Mouse (Mus musculus) right cerebral cortex, adult 18-20 months (tissue): ENCODE data around the gene Itgb3.

Source experiments
- DNase-seq: peaks from one replicate; pipeline ENCODE4 v3.0.0; 2022; ENCODE audit warnings: mixed read lengths

Itgb3 gene

DNA sequence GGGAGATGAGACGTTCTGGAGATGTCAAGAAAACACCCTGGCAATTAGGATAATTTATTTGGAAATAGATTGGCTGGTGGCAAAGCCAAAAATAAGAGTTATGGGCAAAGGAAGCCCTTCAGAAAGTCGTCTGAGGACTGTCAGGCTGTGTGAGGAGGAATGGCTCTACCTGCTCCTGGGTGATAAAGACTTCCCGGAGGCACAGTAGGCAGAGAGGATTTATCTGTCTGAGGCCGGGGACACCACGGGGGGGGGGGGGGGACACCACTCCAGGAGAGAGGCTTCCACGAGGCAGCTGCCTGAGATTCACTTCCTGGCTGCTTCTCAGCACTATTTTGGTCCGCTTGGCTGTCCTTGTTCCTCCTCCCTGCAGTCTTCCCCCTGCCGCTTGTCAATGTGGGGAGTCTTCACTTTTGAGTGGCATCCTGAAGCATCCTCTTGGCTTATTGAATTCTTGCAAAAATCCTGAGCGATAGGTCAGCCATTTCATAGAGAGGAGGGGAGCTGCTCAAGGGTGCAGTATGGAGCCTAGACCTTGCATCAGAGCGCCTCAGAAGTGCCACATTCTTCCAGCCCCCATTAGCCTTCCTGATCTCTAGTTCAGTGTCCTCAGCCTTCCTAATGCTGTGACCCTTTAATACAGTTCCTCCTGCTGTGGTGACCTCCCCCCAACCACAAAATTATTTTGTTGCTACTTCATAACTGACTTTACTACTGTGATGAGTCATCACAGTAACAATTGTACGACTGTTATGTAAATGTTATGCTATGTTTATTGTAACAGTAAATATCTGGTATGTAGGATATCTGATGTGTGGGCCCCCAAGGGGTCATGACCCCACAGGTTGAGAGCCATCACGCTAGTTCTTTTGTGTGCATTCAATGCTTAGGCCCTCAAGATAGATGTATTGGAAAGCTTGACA, 14.5 kb downstream of the Itgb3 start:
- no peak for DNase-seq

GRCm38 (mm10) chr11:104624791-104625391, 17.1 kb downstream of the Itgb3 start:
- DNase-seq = no peak

DNA sequence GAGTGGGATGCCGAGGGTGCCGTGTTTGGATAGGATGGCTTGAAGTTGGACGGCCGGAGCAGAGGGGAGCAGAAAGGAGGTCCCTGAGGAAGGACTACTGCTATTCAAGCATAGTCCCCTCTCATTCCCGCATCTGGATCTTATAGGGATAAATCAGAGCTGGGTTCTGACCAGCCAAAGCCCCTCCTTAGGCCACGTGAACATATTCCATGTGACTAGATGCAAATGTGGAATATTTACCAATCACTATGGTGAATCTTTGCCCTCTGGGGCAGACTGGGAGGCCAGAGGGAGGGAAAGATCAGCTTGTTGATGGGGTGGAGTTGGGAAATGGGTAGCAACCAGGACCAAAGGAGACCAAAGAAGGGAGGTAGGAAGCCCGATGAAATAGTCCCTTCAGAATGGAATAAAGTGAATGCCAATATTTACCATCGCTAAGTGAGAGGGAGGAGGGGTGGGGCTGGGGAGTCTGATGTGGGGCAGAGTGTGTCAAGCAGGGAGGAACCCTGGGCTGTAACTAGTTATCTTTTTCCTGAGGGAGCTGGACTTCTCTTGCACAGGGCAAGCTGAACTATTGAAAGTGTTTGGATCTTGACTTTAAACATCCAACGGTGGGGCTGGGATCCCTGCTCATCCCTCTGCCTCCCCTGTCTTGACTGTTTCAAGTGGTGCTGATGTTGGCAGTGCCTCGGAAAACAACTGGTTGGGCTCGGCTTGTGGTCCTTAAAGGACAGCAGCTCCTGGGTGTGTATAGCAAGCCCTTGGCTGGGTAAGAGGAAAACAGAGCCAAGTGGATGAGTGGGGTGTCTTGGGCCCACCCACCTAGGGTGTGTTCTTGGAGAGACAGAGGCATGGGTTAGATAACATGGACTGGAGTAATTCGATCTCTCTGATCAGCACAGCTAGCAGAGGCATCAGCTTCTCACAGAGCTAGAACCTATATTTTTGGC, 17.9 kb downstream of the Itgb3 start:
- no peak for DNase-seq

GRCm38 (mm10) chr11:104626635-104627034, 18.8 kb downstream of the Itgb3 start:
- no peak for DNase-seq

DNA sequence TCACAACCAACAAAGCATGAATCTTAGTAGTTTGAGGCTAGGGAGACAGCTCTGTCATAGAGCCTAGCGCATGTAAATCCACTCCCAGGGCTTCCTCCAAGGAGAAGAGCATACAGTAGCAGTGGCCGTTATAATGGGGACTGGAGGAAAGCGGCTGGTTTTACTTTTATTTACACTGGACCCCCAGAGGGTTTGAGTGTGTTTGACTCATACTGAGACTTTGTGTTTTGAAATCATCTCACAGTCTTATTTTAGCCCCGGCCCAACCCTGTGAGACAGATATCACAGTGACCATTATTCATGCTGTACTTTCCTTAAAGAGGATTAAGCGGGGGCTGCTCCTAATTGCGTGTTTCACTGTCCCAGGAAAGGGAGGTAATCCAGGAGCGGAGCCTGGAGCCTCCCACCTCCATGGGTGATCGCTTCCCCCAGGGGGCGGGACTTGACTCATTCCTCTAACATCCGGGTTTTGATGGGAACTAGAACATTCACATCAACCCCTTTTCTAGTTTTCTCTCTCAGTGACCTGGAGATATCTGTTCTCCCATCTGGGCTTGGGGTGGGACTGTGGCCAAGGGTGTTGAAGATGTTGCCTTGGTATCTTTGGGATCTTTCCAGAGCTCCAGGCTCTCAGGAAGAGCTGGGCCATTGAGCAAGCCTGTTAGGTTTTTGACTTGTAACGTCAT, 20.0 kb downstream of the Itgb3 start:
- DNase-seq = no peak

DNA sequence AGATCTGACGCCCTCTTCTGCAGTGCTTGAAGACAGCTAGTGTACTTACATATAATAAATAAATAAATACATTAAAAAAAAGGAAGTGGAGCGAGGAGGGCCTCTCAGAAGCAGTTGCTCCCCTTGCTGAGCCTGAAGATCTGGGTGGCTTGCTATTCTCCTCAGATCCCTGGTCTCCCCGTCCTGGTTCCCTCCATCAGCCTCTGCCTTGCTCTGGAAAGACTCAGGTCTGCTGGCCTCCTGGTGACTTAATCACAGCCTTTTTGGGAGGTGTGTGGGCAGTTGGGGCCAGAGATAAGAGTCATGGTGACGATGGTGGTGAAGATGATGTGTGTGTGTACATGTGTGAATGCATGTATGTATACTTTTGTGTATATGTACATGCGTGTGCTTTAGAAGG, 20.8 kb downstream of the Itgb3 start:
- DNase-seq = no peak

DNA sequence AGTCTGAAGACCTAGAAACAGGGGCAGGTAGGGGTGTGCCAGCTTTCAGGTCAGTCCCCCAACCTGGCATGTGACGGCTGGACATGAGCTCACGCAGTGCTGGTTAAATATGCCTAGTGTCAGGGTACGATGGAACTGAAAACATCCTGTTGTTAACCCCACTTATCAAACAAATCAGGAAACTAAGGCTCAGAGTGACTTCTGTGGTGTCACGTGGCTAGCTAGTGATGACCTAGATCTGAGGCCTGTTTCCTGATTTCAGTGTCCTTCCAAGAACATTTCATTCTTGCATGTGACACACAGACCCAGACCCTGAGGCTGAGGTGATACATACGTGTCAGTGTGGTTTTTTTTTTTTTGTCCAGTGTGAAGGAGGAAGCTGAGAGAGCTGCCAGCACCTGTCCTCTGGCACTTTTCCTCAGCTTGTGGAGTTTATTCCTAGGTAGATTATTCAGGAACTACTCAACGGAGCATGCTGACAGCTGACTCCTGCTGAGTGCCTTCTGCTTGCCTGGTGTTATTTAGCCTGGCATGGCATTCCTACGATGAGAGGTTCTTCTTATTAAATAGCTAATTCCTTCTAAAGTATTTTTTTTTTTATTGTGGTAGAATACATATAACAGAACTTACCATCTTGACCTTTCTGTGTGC, 22.5 kb downstream of the Itgb3 start:
- no peak for DNase-seq

GRCm38 (mm10) chr11:104631306-104631705, 23.5 kb downstream of the Itgb3 start:
- DNase-seq = no peak

DNA sequence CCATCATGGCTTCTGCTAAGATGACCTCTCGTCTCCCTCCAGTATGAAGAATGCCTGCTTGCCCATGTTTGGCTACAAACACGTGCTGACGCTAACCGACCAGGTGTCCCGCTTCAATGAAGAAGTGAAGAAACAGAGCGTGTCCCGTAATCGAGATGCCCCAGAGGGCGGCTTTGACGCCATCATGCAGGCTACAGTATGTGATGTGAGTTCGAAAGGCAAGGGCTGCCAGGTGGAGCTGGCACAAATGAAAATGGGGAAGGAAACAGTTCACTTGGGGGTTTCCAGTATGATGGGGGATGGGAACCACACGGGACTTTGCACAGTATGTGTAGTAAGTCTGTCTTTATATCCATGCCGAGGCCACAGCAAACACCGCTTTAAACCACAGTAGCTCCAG, 29.2 kb downstream of the Itgb3 start:
- no peak for DNase-seq

DNA sequence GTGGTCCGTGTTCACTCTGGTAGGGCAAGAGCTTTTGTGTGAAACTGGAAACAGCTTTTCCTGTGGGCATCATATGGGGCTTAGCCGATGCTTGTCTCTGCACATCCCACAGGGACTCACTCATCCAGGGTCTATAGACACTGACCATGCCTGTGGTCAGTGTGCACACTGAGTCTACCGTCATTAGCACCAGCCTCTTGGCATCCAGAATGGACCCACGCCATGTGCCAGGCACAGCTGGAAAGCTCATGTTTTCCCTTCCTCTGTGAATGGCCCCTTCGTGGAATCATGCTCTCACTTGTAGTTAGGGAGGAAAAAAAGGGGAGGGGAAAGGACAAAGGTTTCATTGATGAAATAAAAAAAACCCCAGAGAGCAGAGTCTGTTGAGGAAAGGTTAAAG, 30.2 kb downstream of the Itgb3 start:
- no peak for DNase-seq

DNA sequence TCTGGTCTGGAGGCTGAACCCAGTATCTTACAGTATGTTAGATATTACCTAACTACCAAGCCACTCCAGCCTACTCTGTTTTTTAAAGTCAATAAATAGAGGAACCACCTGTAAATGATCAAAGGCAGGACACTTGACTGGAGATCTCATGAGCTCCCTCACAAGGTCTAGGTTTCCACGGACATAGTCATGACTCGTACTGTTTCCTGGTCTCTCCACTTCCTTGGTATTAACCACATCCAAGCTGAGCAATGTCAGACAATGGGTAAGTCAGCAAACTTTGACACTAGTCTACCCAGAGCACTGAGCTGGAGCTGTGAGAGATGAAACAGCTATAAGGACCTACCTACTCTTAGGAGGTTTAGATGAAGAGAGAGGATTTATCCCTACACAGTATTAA, 31.1 kb downstream of the Itgb3 start:
- no peak for DNase-seq

- no peak for DNase-seq
Observed at GRCm38 (mm10) chr11:104639634-104640033, 31.8 kb downstream of the Itgb3 start.

DNA sequence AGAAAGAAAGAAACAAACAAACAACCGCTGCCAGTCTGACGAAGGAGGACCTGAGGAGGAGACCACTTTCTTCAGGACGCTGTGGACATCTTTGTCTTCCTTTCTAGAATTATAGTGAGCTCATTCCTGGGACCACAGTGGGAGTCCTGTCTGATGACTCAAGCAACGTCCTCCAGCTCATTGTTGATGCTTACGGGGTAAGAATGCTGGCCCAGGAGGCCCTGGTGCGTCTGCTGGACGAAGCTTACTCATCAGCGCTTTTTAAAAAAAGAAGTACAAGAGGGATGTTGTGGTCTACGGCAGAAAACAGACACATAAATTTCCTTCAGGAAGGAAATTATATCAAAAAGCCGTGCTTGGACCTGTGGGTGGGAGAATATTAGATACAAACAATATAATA, 33.1 kb downstream of the Itgb3 start:
- no peak for DNase-seq

- DNase-seq = no peak
Observed at GRCm38 (mm10) chr11:104643236-104643635, 35.4 kb downstream of the Itgb3 start.

- no peak for DNase-seq
Observed at GRCm38 (mm10) chr11:104645402-104645801, 37.6 kb downstream of the Itgb3 start.

DNA sequence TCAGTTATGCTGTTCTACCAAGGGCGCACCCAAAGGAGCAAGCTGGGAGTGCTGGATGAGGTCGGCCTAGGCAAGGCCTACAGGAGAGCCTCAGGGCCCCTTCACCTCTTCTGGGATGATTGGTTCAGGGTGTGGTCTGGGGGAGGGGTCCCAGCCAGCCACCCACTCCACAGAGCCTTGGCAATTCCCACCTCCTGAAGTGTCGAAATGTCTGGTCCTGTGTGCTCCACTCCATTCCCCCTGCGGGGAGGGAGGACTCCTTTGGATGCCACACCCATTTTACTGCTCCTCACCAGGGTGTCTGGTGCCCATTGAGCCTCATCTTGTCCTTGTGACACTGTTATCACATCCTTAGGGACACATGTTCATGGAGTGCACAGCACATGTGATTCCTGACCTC, 38.4 kb downstream of the Itgb3 start:
- DNase-seq = no peak

GRCm38 (mm10) chr11:104646611-104647010, 38.8 kb downstream of the Itgb3 start:
- no peak for DNase-seq

DNA sequence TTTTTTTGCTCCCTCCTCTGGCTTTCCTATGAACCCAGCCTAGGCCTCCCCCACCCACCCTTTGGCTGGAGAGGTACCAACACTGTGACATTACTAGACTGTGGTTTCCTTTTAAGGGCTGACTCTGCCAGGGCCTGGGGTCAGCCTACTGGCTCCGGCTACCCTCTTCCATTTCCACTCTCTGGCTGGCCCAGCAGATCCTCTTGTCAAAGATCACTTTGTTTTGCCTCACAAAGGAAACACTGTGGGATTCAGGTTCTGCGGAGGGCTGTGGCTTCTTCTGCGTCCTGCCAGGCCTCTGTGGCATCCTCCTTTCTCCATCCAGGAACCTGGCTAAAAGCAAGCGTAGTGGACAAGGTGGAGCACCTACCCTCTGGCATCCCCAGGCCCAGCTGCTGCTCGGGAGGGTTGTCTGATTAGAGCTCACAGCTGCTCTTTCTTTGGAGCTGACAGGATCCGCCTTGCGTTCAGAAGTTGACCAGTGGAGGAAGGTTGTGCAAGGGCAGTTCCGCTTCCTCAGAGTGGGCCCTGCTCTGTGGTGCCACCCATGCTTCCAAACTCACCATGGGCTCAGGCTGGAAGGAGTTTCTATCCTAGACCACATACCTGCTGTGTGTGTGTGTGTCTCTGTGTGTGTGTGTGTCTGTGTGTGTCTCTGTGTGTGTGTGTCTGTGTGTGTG, 39.5 kb downstream of the Itgb3 start:
- no peak for DNase-seq

DNA sequence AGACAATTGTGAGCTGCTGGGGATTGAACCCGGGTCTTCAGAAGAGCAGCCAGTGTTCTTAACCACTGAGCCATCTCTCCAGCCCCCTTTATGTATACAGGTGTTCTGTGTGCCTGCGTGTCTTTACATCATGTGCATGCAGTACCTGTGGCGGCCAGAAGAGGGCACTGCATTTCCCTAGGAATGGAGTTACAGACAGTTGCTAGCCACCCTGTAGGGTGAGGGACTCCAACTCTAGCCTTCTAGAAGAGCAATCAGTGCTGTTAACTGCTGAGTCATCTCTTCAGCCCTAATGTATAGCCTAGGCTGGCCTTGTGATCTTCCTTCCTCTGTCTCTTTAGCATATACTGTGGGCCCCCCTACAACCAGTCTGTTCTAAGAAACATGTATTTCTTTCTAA, 40.8 kb downstream of the Itgb3 start:
- no peak for DNase-seq

DNA sequence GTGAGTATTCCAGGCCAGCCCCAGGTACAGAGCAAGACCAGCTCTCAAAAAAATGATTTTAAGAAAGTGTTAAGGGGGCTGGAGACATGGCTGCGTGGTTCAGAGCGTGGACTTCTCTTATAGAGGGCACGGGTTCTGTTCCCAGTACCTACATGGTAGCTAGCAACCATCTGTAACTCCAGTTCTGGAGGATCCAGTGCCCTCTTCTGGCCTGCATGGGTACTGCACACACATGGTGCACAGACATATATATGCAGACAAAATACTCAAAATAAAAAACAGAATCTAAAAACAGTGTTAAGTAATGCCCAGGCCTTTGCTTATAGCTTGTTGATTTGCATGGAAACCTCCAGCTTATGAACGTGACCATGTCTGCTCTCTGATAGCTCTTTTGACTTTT, 52.8 kb downstream of the Itgb3 start:
- no peak for DNase-seq

- DNase-seq = no peak
Observed at GRCm38 (mm10) chr11:104661106-104661505, 53.3 kb downstream of the Itgb3 start.
